Mouse (Mus musculus) right cerebral cortex, postnatal 14 days (tissue): Measurements from ENCODE around the gene Taar1.

Experiments used
- DNase-seq: peaks from one replicate; pipeline ENCODE4 v3.0.0; 2022

The Taar1 gene

DNA sequence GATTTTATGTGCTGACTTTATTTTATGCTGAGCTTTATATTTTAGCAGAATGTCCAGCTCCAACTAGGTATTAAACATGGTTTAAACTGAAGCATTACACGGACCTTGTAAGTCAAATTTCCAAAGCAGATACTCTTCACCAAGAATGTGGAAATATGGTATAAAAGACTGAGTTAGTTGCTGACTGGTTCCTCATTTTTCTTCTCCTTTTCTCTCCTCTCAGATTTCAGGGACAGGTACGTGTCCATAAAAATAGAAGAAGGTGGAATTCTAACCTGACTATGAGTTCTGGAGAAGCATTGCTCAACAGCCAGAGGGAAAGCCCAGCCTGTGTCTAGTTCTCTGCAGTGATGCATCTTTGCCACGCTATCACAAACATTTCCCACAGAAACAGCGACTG, at the start of gene Taar1:
Gene Taar1 (plus strand): TSS at position 301 of the 400 bp plus-strand sequence.
- no peak for DNase-seq

DNA sequence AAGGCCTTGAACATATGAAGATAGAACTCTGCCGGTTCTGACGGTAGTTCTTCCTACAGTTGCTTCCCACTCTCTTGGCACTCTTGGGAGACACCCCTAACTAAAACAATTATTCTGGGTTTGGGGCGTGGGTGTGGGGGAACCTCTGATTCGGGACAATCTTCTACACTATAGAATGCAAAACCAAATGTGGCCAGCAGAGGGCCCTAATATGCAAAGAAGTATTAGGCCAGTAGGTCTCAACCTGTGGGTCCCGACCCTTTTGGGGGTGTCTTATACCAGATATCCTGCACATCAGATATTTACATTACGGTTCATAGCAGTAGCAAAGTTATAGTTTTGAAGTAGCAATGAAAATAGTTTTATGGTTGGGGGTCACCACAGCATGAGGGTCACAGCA, 39.5 kb upstream of the Taar1 start:
- DNase-seq, result no peak

DNA sequence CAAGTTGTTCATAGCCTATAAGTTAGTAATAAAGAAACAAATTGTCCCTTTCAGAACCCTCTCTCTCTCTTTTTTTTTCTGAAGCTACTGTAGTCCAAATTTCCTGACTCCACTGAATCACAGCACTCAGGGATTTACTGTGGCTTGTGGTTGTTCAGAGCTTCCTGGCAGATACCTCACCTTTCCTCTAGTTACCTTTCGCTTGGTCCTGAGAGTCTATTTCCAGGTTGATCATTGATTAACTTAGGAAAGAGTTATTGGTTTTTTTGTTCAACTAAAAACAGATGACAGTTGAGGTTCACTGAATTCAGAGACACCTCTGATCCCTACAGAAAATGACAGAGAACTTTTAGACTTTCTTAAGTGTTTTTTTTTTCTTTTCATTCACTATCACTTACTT, 35.2 kb upstream of the Taar1 start:
- no peak for DNase-seq

DNA sequence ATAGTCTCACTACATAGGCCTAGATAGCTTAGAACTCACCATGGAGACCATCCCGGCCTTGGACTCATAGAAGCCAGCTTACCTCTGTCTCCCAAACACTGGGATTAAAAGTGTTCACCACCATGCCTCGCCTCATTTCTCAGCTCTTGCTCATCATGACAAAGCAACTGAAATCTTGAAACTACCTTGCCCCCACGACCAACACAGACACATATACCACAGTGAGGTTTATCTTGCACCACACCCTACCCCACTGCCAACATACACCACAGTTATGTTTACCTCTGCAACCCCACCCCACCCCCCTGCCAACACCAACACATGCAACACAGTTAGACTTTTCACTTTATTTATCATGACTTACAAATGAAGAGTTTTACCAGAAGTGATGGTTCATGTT, 34.1 kb upstream of the Taar1 start:
- DNase-seq, result no peak

DNA sequence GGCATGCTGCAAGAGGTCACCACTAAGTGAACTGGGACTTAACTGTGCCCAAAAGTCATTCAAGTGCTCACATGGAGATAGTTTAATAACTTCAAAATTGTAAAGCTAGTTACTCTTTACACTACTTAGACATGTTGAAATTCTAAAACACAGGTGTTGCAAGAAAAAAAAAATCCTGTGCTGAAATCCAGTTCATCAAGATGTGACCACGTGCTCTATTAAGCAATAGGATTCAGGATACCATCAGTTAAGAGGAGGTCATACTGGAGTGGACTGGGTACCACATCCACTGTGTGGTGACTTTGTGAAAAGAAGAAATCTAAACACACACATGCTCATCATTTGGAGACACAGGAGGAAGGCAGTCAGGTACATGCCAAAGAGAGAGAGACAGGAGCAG, 27.2 kb upstream of the Taar1 start:
- no peak for DNase-seq

DNA sequence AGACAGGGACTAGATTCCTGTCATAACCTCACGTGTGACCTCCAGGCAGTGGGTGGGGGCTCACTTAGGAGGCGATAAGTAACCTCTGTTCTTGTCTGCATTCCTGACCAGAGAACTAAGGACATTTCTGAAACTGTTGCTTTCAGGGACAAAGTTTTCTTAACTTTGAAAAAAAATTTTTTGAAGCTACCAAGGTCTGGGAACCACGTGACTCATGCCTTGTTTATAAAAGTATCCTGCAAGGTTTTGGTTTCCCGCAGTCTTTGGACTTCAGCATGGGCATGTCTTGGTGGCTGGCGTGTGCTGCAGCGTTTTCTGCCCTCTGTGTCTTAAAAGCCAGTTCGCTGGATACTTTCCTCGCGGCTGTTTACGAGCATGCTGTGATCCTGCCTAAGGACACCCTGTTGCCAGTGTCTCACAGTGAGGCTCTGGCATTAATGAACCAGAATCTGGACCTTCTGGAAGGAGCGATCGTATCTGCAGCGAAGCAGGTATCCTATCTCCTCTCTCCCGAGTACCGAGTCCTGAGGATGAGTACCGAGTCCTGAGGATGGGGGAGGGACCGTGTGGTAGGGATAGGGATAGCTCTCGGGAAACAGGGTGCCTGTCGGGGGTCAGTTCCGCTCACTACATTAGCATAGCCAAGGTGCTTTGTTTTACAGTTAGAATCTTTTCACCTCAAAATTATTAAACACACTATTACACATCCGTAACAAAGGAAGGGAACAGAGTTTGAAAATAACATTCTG, 25.4 kb upstream of the Taar1 start, which contains the start of gene Vnn1:
Gene Vnn1 (plus strand): TSS at position 88 of the 749 bp plus-strand sequence.
- DNase-seq, result no peak

DNA sequence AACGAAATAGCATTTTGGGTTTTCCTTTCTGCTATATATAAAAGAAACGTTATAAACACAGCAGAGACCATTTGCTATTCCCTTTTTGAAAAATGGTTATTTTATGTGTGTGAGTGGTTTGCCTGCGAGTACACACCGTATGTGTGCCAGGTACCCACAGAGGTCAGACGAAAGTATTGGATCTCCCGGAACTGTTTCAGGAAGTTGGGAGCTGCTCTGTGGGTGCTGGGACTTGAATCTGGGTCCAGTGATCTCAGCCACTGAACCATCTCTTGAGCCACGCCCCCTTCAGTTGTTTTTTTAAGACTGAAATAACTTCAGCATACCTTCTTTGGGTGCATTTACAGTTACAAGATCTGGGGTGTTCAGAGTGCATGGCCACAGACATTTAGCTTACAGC, 24.8 kb upstream of the Taar1 start:
- DNase-seq, result no peak

DNA sequence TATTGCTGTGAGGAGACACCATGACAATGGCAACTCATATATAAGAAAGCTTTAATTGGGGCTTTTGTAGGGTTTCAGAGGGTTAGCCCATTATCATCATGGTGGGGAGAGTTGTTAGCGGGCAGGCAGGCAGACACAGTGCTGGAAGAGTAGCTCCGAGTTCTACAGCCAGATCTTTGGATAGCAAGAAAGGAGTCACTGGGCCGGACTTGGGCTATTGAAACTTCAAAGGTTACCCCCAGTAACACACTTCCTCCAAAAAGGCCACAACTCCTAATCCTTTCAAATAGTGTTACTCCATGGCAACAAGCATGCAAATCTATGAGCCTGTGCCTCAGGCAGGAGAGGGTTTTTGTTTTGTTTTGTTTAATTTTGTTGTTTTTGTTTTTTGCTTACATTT, 19.0 kb upstream of the Taar1 start:
- no peak for DNase-seq

DNA sequence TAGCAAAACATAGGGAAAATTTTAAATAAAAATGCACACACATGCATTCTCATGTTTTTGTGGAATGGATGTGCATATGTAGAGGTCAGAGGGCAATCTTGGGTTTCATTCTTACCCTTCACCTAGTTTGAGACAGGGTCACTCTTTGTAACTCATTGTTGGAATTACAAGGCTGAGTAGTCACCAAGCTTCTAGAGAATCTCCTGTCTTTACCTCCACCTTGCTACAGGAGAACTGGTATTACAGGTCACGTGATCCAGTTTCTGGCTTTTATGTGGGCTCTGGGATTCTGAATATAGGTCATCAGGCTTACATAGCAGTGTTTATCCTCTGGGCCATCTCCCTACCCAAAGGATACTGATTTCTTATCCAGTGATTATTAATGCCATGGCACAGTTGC, 14.5 kb upstream of the Taar1 start:
- no peak for DNase-seq

DNA sequence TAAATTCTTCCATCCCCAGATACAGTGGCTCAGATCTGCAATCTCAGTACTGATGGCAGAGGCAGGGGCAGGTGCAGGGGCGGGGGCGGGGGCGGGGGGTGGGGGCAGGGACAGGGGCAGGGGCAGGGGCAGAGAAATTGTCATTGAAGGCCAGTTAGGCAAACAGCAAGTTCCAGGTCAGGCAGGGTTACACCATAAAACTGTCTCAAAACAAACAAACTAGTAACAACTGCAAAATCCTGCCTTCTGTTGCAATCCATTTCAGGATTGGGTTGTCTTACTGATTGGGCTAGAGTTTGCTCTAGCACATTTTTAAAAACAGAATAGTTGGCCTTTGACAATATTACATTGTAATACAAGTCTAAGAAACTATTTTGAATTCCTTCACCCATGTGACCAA, 2.3 kb downstream of the Taar1 start:
- DNase-seq, result no peak

DNA sequence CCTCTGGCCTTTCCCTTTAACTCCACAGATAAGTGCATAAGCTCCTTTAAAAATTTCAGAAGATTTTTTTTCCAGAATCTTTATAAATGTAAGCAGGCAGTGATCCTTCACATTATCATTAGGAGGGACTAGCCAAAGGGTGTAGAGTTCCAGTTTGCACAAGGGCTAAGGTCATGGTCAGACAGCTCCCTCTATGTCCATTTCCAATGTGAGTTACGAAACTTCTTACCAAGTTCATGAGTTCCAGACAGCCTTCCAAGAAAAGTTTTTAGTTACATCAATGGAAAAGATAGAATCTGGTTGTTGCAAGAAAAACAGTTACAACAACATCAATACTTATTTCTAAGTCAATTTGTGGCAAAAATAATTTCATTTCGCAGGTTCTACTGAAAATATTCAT, 3.8 kb downstream of the Taar1 start:
- no peak for DNase-seq

DNA sequence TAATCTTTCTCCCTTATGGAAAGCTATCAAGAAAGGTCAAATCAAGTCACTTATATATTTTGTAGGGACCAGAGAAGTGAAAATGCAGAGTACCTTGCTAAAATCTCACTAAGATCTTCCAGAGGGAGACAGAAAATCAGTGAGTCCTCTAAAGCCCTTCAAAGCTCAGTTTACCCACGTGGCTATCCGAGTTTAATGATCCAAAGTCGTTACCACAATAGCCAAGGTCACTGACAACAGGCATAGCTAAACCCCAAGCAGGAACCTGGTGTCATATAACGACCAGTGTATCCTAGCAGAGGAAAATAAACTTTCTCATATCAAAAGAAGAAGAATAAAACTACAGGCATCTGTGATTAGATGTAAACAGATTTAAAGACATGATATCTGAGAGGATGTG, 17.5 kb downstream of the Taar1 start:
- no peak for DNase-seq

DNA sequence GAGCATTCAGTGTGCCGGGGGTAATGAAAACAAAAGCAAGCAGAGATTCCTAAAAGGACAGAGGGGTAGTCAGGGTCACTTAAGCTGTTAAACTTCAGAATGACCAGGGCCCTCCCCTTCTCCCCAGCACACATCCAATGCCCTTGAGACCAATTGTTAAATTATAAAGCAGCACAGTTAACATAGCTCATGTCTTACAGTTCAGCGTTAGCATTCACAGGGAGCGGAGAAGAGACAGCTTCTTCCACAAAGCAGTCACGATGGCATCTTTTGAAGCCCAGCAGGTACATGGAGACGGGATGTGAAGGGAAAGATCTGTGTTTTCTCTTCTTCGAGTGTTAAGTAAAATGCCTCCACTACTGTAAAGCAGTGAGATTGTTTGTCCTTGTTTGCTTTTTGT, 18.2 kb downstream of the Taar1 start, which contains the start of gene Taar2:
Gene Taar2 (plus strand): TSS at position 261 of the 400 bp plus-strand sequence.
- DNase-seq, result no peak

DNA sequence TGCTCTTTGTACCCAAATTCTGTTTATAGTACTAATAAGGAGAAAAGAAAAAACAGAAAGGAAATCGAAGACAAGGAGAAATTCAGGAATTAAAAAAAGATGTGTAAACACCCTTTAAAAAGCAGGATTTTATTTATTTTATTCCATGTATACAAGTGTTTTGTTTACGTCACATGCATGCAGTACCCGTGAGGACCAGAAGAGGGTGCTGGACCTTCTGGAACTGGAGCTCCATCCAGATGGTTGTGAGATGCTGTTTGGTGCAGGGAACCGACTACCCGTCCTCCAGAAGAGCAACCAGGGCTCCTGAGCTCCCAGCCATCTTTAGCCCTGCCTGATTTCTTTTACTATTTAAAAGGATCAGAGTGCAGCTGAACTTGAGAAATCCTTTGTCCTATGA, 22.3 kb downstream of the Taar1 start:
- no peak for DNase-seq

DNA sequence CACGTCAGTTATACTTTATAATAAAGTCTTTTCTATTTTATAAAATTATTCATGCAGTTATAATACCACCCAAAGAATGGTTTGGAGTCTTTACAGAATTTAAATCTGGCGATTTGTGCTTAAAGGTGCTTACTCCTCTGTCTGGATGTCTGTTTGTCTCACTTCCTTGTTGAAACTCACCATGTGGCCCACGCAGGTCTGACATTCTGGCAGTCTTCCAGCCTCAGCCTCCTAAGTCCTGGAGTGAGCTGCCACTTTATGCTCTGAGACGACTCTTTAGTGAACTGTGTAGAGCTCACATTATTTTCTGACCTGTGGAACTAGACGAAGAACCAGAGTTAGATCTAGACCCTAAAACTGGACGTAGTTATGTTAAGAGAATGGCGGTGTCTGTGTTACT, 27.9 kb downstream of the Taar1 start:
- no peak for DNase-seq

DNA sequence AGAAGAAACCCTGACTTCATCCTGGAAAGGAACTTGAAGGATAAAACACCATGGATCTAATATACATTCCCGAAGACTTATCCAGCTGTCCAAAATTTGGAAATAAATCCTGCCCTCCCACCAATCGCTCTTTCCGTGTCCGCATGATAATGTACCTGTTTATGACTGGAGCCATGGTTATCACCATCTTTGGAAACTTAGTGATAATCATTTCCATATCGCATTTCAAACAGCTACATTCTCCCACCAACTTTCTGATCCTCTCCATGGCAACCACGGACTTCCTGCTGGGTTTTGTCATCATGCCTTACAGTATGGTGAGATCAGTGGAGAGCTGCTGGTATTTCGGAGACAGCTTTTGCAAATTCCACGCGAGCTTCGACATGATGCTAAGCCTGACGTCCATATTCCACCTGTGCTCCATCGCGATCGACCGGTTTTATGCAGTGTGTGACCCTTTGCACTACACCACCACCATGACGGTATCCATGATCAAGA, 29.4 kb downstream of the Taar1 start, which contains the start of gene Taar3:
Gene Taar3 (plus strand): TSS at position 51 of the 498 bp plus-strand sequence.
- no peak for DNase-seq

DNA sequence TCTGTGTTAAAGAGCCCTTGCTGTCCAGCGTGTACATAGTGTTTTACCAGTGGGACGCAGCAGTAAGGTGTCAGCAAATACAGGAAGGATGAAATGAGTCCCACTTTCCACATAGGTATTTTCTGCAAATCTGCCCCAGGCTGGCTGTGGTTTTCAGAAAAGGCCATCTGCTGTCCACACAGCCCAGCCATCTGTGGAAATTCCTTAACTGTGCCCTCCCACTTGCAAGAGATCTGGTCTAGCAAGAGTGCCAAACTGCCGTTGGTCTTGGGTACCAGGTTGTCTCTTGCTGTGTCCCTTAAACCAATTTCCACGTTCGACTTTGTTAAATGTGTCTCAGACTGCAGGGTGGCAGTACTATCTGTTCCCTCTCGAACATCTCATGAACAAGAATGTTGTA, 31.6 kb downstream of the Taar1 start:
- DNase-seq, result no peak

DNA sequence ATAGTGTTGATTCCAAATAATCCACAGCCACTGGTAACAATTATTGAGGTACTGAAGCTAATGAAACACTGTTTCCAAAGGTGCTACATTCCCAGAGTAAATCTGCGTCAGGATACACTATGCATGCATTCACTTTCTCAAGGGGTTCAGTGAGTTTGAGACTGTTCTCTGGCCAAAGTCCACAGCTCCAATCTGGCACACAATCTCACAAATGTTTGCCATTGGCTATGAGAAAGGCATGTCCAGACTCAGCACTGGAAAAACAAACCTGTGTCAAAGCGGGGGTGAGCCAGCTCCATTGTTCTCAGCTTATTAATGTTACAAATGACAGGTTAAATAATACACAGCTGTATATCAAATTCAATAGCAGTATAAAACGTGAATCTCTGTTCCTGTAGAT, 38.9 kb downstream of the Taar1 start:
- DNase-seq, result no peak

DNA sequence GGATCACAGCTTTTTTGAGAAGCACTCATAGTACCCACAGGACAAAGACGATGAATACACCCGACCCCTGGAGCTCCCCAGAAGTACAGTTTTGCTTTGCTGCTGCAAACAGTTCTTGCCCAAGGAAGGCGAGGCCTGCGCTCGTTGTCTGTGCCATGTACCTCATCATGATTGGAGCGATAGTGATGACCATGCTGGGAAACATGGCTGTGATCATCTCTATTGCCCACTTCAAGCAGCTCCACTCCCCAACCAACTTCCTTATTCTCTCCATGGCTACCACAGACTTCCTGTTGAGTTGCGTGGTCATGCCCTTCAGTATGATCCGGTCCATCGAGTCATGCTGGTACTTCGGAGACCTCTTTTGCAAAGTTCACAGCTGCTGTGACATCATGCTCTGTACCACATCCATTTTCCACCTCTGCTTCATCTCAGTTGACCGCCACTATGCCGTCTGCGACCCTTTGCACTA, 40.3 kb downstream of the Taar1 start, which contains the start of gene Taar4:
Gene Taar4 (plus strand): TSS at position 51 of the 472 bp plus-strand sequence.
- DNase-seq, result no peak

DNA sequence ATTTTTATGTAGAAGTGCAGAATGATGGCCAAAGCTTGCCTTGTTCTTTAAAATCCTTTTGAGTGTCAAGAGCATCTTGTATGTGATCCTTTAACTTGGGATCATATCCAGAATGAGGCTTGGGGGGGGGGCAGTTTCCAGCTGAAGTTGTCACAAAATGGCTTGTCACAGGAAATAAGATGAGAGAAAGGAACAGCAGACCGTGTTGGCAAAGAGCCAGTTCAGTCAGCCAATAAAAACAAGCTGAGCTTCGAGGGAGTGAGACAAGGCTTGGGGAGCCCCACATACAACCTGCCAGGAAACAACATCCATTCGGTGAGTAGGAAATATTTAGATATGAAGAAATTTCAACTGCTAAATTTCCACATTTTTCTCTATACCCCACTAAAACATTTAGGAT, 43.3 kb downstream of the Taar1 start:
- no peak for DNase-seq

DNA sequence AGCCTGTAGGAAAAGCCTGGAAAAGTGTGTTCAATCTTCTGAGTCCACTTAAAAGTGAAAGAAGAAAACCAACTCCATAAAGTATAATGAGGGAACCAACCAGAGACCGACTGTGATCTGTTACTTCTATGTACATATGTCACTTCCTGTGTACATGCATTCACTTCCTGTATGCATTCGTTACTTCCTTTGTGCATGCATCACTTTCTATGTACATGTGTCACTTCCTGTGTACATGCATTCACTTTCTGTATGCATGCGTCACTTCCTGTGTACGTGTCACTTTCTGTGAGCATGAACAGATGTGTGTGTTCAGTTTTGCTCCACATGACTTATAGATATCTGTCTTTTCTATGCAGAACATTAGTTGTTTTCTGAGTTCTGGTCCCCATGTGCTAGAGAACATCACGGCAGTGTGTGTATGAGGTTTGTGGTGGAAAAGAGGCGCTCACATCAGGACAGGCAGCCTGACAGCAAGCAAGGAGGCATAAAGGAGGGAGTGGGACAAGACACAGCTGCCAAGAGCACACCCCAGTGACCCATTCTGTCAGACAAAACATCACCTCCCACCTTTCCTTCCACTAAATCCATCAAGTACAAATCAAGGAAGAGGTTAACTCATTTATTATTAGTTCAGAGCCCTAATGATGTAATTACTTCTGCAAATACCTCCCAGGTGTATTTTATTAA, 44.9 kb downstream of the Taar1 start:
- DNase-seq, result no peak

DNA sequence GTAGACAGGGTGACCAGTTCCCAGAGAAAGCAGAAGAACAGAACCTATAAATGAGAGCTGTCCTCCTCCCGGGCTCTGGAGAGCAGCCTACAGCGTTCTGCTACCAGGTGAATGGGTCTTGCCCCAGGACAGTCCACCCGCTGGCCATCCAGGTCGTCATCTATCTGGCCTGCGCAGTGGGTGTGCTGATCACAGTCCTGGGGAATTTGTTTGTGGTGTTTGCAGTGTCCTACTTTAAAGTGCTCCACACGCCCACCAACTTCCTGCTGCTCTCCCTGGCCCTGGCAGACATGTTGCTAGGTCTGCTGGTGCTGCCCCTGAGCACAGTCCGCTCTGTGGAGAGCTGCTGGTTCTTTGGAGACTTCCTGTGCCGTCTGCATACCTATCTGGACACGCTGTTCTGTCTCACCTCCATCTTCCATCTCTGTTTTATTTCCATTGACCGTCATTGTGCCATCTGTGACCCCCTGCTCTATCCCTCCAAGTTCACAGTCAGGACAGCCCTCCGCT, 50.6 kb downstream of the Taar1 start, which contains the start of gene Taar5:
Gene Taar5 (plus strand): TSS at position 51 of the 510 bp plus-strand sequence.
- no peak for DNase-seq
